Mouse (Mus musculus) G1E (cell line): ENCODE results near the gene Wdr78.

Experiments used
- CTCF ChIP-seq: IDR thresholded peaks from 2 replicates; pipeline ENCODE4 v1.5.1; 2012; ENCODE audit warnings: low read depth, low read length, inconsistent platforms, mixed read lengths
- GATA1 ChIP-seq: IDR thresholded peaks from 2 replicates; pipeline ENCODE4 v1.6.1; 2012; ENCODE audit warnings: borderline replicate concordance, low read length, inconsistent platforms, mixed read lengths
- GATA2 ChIP-seq: IDR thresholded peaks from 2 replicates; pipeline ENCODE4 v1.6.1; 2012; ENCODE audit warnings: low read depth, low read length, inconsistent platforms, borderline replicate concordance
- POLR2AphosphoS5 ChIP-seq: IDR thresholded peaks from 2 replicates; pipeline ENCODE4 v1.6.1; 2012; ENCODE audit warnings: low read depth, low read length, inconsistent platforms; ENCODE audit not compliant: insufficient replicate concordance
- TAL1 ChIP-seq: conservative IDR thresholded peaks from 2 replicates; pipeline ENCODE4 v1.6.1; 2012; ENCODE audit warnings: low read depth, low read length, inconsistent platforms, mixed read lengths

DNA sequence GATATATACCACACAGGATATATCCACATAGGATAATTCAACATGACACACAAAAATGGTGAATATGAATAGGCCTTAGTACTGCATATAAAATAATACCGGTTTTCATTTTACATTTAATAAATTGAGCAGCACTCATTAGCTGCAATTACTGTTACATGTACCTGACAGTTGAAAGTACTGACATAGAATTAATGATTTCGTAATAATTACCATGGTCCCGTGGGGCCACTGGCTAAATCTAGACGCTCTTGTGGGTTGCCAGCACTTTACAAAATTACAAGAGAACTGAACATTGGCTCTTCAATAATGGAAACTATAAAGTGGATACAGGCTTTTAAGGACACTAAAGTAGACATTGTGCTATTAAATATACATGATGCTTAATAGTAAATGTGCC, 109.7 kb downstream of the Wdr78 start:
- TF ChIP-seq CTCF (no peak), GATA2 (no peak), TAL1 (no peak), POLR2AphosphoS5 (no peak), GATA1 (no peak)
